20 mouse cellular contexts compared by ENCODE assay signal in the genomic region with DNA sequence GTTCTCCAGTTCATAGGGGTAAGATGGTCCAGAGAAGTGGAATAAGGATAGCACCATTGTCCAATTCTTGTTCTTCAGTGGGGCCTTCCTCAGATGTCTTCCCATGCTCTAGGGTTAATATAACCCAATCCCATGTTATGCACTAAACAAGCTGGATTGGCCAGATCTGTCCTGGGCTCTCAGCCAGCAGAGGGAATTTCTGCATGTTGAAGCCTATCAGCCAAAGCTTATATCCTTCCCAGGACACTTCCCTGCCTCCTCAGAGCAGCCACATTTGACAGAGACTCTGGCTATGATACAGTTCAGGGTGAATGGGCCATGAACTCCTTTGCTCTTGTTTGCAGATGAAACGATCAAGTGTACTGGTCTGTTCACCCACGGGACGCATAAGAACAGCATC.
DNase-seq lines count a peak whose midpoint lies in the region; ATAC-seq and TF ChIP-seq lines count a peak whose summit lies in the region.
"Had no signal": no experiment of that assay in that cellular context is flagged by ENCODE, and none has a peak within 500 bp of the region (broad histone marks: within the 10 kb centered on the region; RNA-seq: fewer than 3 reads in every experiment).

No protein-coding gene starts in this region.

- peak overlapping the region; percentile 62 for H3K27ac ChIP-seq in forebrain, embryonic 15.5 days (replicated peaks)
- no peak overlapping the region for H3K27ac ChIP-seq in forebrain, embryonic 13.5 days
- no peak overlapping the region for H3K27ac ChIP-seq in lung, embryonic 14.5 days (ENCODE audit: low read depth)
- H3K27ac ChIP-seq: embryonic facial prominence, embryonic 13.5 days; hindbrain, embryonic 15.5 days; limb, embryonic 15.5 days; liver, embryonic 14.5 days; lung, embryonic 15.5 days had no signal

- no peak overlapping the region for H3K4me2 ChIP-seq in forebrain, embryonic 15.5 days (replicated peaks)
- no peak overlapping the region for H3K4me2 ChIP-seq in forebrain, embryonic 13.5 days
- no peak overlapping the region for H3K4me2 ChIP-seq in lung, embryonic 14.5 days
- H3K4me2 ChIP-seq: embryonic facial prominence, embryonic 13.5 days; limb, embryonic 15.5 days; lung, embryonic 15.5 days had no signal

- WGBS in forebrain, embryonic 15.5 days: 88% methylated on average over 3 of the region's 3 CpGs
- 84% methylated on average over 3 of the region's 3 CpGs for WGBS in forebrain, embryonic 13.5 days
- 53% methylated on average over 3 of the region's 3 CpGs for WGBS in lung, embryonic 14.5 days

- H3K4me3 ChIP-seq in forebrain, embryonic 15.5 days: no peak overlapping the region
- H3K4me3 ChIP-seq in forebrain, embryonic 13.5 days: no peak overlapping the region
- H3K4me3 ChIP-seq in lung, embryonic 14.5 days (ENCODE audit: low read depth, low read length): no peak overlapping the region
- H3K4me3 ChIP-seq: embryonic facial prominence, embryonic 13.5 days; hindbrain, embryonic 15.5 days; limb, embryonic 15.5 days; lung, embryonic 15.5 days had no signal

- ATAC-seq in forebrain, embryonic 15.5 days (replicated peaks): no peak
- no peak for ATAC-seq in forebrain, embryonic 13.5 days
- ATAC-seq in lung, embryonic 14.5 days (ENCODE audit: insufficient read depth): no peak

- no peaks in the 10 kb centered on the region for H3K36me3 ChIP-seq in forebrain, embryonic 15.5 days
- H3K36me3 ChIP-seq in forebrain, embryonic 13.5 days (ENCODE audit: poor library complexity, severe bottlenecking): no peaks in the 10 kb centered on the region
- H3K36me3 ChIP-seq in lung, embryonic 14.5 days (ENCODE audit: insufficient read depth): no peaks in the 10 kb centered on the region
- H3K36me3 ChIP-seq: embryonic facial prominence, embryonic 13.5 days; hindbrain, embryonic 15.5 days; limb, embryonic 15.5 days; lung, embryonic 15.5 days had no signal

- DNase-seq in lung, embryonic 14.5 days: peak; percentile 33
- DNase-seq in lung, postnatal 36 days: no peak
- peak; percentile 27 for DNase-seq in right cerebral cortex, postnatal 4 days
- DNase-seq in right cerebral cortex, postnatal 25 days: no peak
- DNase-seq in frontal cortex, postnatal 14 days (ENCODE audit: low spot score in 2 of 2): no peak
- DNase-seq: adrenal gland, postnatal 25 days; cerebellum, adult 9-11 months; gastrocnemius, postnatal 36 days; kidney, adult 8-10 months; kidney, postnatal 10 days; lung, postnatal 4 days; right cerebral cortex, adult 18-20 months; spleen, adult 18-20 months had no signal

- H3K9ac ChIP-seq in forebrain, embryonic 15.5 days (replicated peaks): no peak overlapping the region
- H3K9ac ChIP-seq in forebrain, embryonic 13.5 days: no peak overlapping the region
- H3K9ac ChIP-seq in lung, embryonic 14.5 days: no peak overlapping the region
- H3K9ac ChIP-seq: embryonic facial prominence, embryonic 13.5 days; hindbrain, embryonic 15.5 days; limb, embryonic 15.5 days; liver, embryonic 14.5 days; lung, embryonic 15.5 days had no signal

- H3K9me3 ChIP-seq in forebrain, embryonic 15.5 days: no peaks in the 10 kb centered on the region
- H3K9me3 ChIP-seq in forebrain, embryonic 13.5 days (replicated peaks): no peaks in the 10 kb centered on the region
- no peaks in the 10 kb centered on the region for H3K9me3 ChIP-seq in lung, embryonic 14.5 days (ENCODE audit: low read depth, low read length)
- H3K9me3 ChIP-seq: embryonic facial prominence, embryonic 13.5 days; hindbrain, embryonic 15.5 days; limb, embryonic 15.5 days; lung, embryonic 15.5 days had no signal

- no peak for TF ChIP-seq CTCF in lung, embryonic 14.5 days (IDR thresholded peaks at IDR 0.05; ENCODE audit: low read depth)

- peaks cover 25% of the 10 kb centered on the region for H3K4me1 ChIP-seq in forebrain, embryonic 15.5 days
- peaks cover 21% of the 10 kb centered on the region for H3K4me1 ChIP-seq in forebrain, embryonic 13.5 days
- H3K4me1 ChIP-seq in lung, embryonic 14.5 days (ENCODE audit: insufficient read depth): no peaks in the 10 kb centered on the region
- H3K4me1 ChIP-seq: embryonic facial prominence, embryonic 13.5 days; limb, embryonic 15.5 days; lung, embryonic 15.5 days had no signal

- no peaks in the 10 kb centered on the region for H3K27me3 ChIP-seq in forebrain, embryonic 15.5 days
- H3K27me3 ChIP-seq in forebrain, embryonic 13.5 days: no peaks in the 10 kb centered on the region
- no peaks in the 10 kb centered on the region for H3K27me3 ChIP-seq in lung, embryonic 14.5 days (ENCODE audit: insufficient read depth, low read length)
- H3K27me3 ChIP-seq: embryonic facial prominence, embryonic 13.5 days; hindbrain, embryonic 15.5 days; limb, embryonic 15.5 days; lung, embryonic 15.5 days had no signal

Comparison
In these comparisons a context has a peak if more than half of its experiments do, and no peak if none do; other contexts are left out.
1. DNase-seq: peak in lung, embryonic 14.5 days (single experiment) and right cerebral cortex, postnatal 4 days (single experiment); none in lung, postnatal 36 days (single experiment), right cerebral cortex, postnatal 25 days (single experiment) and frontal cortex, postnatal 14 days (0 of 2).